Mouse (Mus musculus) megakaryocyte, embryonic 14.5 days (primary cell): ENCODE results near the gene Fam89b.

Source experiments
- FLI1 ChIP-seq: IDR thresholded peaks from 2 replicates; pipeline ENCODE4 v1.6.1; 2012; ENCODE audit warnings: low read length, inconsistent platforms, mixed read lengths
- GATA1 ChIP-seq: IDR thresholded peaks from 3 replicates; pipeline ENCODE4 v1.6.1; 2012; ENCODE audit warnings: mixed read lengths, low read length, inconsistent platforms, borderline replicate concordance

DNA sequence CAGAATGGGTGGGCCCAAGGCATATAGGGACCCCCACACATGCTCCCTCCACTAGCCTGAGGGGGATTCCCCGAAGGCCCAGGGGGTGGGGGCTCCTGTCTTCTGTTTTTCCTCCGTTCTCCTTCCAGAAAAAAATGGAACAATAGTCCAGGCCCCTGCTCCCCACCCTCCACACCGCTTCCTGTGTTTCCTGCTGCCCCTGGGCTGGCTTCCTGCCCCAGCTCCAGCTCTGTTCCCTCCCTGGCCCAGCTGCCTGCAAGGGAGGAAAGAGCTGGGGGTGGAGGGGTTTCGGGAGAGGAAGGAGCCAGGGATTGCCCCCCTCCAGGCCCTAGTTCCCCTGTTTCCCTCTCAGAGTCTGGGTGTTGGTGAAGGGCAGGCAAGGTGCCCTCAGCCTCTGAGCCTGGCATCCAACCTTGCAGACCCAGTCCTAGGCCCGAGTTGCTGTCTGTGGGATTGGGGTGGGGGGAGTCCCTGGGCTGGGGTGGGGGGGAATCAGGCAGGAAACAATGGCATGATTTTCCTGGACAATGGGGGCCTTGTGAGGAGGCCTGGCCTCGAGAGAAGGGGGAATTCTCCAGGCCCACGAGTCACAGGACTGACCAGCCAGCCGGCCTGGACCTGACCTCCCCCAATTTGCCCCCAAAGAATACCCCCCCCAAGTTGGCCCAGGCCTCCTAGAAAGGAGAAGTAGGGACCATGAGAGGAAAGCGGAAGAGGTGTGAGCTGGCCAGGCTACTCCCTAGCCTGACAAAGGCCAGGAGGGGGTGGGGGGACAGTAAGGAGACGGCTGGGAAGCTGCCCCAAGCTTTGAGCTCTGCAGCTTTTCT lies 37.2 kb downstream of the Fam89b start:
- TF ChIP-seq GATA1 (no peak), FLI1 (no peak)
